Mouse (Mus musculus): Measurements from ENCODE around the gene Dennd1b. TPM values are rescaled to one million over a fixed set of nuclear protein-coding genes. Genes with fewer than 3 reads are reported as not detected.

Gene Dennd1b
- polyA plus RNA-seq, 1 experiment from 2014 or later, result 11.1 TPM

GRCm38 (mm10) chr1:139036302-139036701 is 73.1 kb downstream of the Dennd1b start:
- Histone ChIP-seq H3K27me3 (no peaks in the 10 kb centered on the region), H3K4me3 (no peak overlapping the region), H3K36me3 (no peaks in the 10 kb centered on the region), H3K27ac (no peak overlapping the region), H3K4me2 (no peak overlapping the region), H3K4me1 (replicated peaks) (peaks cover 3% of the 10 kb centered on the region; the same call in 1 of the 2 replicates), H3K9ac (no peak overlapping the region), H3K9me3 (no peaks in the 10 kb centered on the region)
- ATAC-seq (ENCODE audit: low FRiP score), result no peak
- 97% methylated on average over 1 of the region's 1 CpGs for WGBS

- no peaks in the 10 kb centered on the region for H3K9me3 ChIP-seq
- H3K4me1 ChIP-seq (replicated peaks), result peaks cover 3% of the 10 kb centered on the region; the same call in 1 of the 2 replicates
- no peak overlapping the region for H3K27ac ChIP-seq
- H3K4me3 ChIP-seq, result no peak overlapping the region
- 62% methylated on average over 7 of the region's 7 CpGs for WGBS
- H3K27me3 ChIP-seq, result no peaks in the 10 kb centered on the region
- H3K4me2 ChIP-seq, result no peak overlapping the region
- H3K36me3 ChIP-seq, result no peaks in the 10 kb centered on the region
- ATAC-seq (ENCODE audit: low FRiP score), result no peak
- no peak overlapping the region for H3K9ac ChIP-seq
These were observed 73.7 kb downstream of the Dennd1b start for GRCm38 (mm10) chr1:139036768-139037507.

- H3K36me3 ChIP-seq, result no peaks in the 10 kb centered on the region
- H3K9me3 ChIP-seq, result no peaks in the 10 kb centered on the region
- 18% methylated on average over 4 of the region's 4 CpGs for WGBS
- ATAC-seq (ENCODE audit: low FRiP score), result peak; percentile 66
- no peak overlapping the region for H3K4me3 ChIP-seq
- H3K9ac ChIP-seq, result no peak overlapping the region
- peaks cover 3% of the 10 kb centered on the region; the same call in 1 of the 2 replicates for H3K4me1 ChIP-seq (replicated peaks)
- no peaks in the 10 kb centered on the region for H3K27me3 ChIP-seq
- no peak overlapping the region for H3K4me2 ChIP-seq
- peak overlapping the region; percentile 25; the same call in 1 of the 2 replicates for H3K27ac ChIP-seq
These were observed 74.8 kb downstream of the Dennd1b start for GRCm38 (mm10) chr1:139038074-139038473.

- no peaks in the 10 kb centered on the region for H3K9me3 ChIP-seq
- no peak overlapping the region for H3K27ac ChIP-seq
- H3K9ac ChIP-seq, result no peak overlapping the region
- H3K4me3 ChIP-seq, result no peak overlapping the region
- ATAC-seq (ENCODE audit: low FRiP score), result no peak
- H3K4me2 ChIP-seq, result no peak overlapping the region
- no peaks in the 10 kb centered on the region for H3K27me3 ChIP-seq
- H3K36me3 ChIP-seq, result no peaks in the 10 kb centered on the region
- H3K4me1 ChIP-seq (replicated peaks), result peaks cover 3% of the 10 kb centered on the region; the same call in 1 of the 2 replicates
- 60% methylated on average over 3 of the region's 3 CpGs for WGBS
These were observed 75.4 kb downstream of the Dennd1b start for GRCm38 (mm10) chr1:139038620-139039019.

GRCm38 (mm10) chr1:139039529-139040230 is 76.4 kb downstream of the Dennd1b start:
- H3K4me3 ChIP-seq, result no peak overlapping the region
- no peaks in the 10 kb centered on the region for H3K9me3 ChIP-seq
- H3K4me2 ChIP-seq, result no peak overlapping the region
- no peaks in the 10 kb centered on the region for H3K36me3 ChIP-seq
- H3K4me1 ChIP-seq (replicated peaks), result peaks cover 3% of the 10 kb centered on the region; the same call in 1 of the 2 replicates
- H3K9ac ChIP-seq, result no peak overlapping the region
- 54% methylated on average over 7 of the region's 7 CpGs for WGBS
- H3K27me3 ChIP-seq, result no peaks in the 10 kb centered on the region
- no peak for ATAC-seq (ENCODE audit: low FRiP score)
- no peak overlapping the region for H3K27ac ChIP-seq

DNA sequence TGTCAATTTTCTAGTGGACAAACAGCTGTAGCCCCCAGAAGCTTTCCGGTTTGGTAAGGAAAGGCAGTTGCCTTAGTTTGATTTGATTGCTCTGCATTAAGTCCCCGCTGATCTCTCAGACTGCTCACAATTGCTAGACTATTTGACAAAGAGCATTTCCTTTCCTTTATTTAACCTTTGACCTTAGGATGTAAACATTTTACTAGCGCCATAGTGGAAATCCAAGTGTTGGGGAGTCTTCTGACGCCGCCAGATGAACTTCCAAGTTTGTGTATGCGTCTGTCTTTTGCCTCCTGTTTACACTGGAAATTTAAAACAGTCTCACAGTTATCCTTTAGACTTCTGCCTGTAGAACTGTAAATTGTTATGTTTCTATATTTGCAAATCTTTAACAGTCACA is 85.8 kb downstream of the Dennd1b start:
- H3K4me3 ChIP-seq, result no peak overlapping the region
- H3K4me2 ChIP-seq, result no peak overlapping the region
- H3K36me3 ChIP-seq, result no peaks in the 10 kb centered on the region
- no peak overlapping the region for H3K9ac ChIP-seq
- WGBS, result 64% methylated on average over 6 of the region's 6 CpGs
- no peak for ATAC-seq (ENCODE audit: low FRiP score)
- H3K9me3 ChIP-seq, result no peaks in the 10 kb centered on the region
- peaks cover 7% of the 10 kb centered on the region; the same call in 1 of the 2 replicates for H3K4me1 ChIP-seq (replicated peaks)
- H3K27me3 ChIP-seq, result no peaks in the 10 kb centered on the region
- H3K27ac ChIP-seq, result no peak overlapping the region

GRCm38 (mm10) chr1:139049881-139050472 is 86.7 kb downstream of the Dennd1b start:
- no peak overlapping the region for H3K9ac ChIP-seq
- no peak overlapping the region for H3K4me2 ChIP-seq
- peak overlapping the region; percentile 24; the same call in 1 of the 2 replicates for H3K27ac ChIP-seq
- H3K4me3 ChIP-seq, result no peak overlapping the region
- H3K4me1 ChIP-seq (replicated peaks), result peaks cover 7% of the 10 kb centered on the region; the same call in 1 of the 2 replicates
- no peak for ATAC-seq (ENCODE audit: low FRiP score)
- no peaks in the 10 kb centered on the region for H3K36me3 ChIP-seq
- WGBS, result 77% methylated on average over 11 of the region's 11 CpGs
- no peaks in the 10 kb centered on the region for H3K27me3 ChIP-seq
- H3K9me3 ChIP-seq, result no peaks in the 10 kb centered on the region

DNA sequence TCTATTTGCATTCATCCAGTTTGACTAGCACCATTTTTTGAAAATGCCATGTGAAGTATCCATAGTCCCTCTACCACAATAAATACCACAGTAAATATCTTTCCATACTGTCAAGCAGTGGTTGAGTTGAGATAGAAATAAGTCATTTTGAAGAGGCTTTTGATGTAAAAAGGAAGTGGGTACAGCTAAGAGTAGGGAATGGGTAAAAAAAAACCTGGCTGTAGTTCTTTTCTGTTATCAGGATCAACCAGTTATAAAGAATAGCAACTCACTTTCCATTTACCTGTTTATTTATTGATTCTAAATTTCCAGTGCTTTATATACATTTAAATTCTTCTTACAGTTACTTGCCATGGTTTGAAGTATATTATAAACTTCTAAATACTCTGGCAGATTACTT is 89.8 kb downstream of the Dennd1b start:
- no peak overlapping the region for H3K27ac ChIP-seq
- no peaks in the 10 kb centered on the region for H3K9me3 ChIP-seq
- no peak overlapping the region for H3K4me3 ChIP-seq
- H3K4me1 ChIP-seq (replicated peaks), result peaks cover 7% of the 10 kb centered on the region; the same call in 1 of the 2 replicates
- no peaks in the 10 kb centered on the region for H3K36me3 ChIP-seq
- ATAC-seq (ENCODE audit: low FRiP score), result no peak
- no peak overlapping the region for H3K9ac ChIP-seq
- no peaks in the 10 kb centered on the region for H3K27me3 ChIP-seq
- no peak overlapping the region for H3K4me2 ChIP-seq

DNA sequence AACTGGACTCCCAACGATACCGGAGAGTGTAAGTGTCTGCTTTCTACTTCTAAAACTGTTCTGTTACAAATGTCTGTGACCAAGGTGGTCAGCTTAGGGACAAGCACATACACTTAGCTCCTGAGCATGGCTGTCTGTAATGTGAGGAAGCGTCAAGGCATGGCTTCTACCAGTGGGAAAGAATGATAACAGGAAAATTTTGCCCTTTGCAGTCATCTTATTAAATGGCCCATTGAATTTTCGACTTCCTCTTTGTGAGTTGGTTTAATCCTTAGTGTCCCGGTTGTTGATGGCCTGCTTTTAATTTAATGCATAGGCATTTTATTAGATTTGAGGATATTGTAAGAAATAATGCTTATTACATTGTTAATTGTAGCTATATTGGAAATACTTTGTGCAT is 97.1 kb downstream of the Dennd1b start:
- no peak overlapping the region for H3K4me2 ChIP-seq
- H3K27ac ChIP-seq, result no peak overlapping the region
- no peaks in the 10 kb centered on the region for H3K27me3 ChIP-seq
- no peaks in the 10 kb centered on the region for H3K4me1 ChIP-seq (replicated peaks)
- H3K4me3 ChIP-seq, result no peak overlapping the region
- H3K36me3 ChIP-seq, result 0 out of 2 replicates have a peak, but pooled peaks cover 4% of the 10 kb centered on the region
- no peak overlapping the region for H3K9ac ChIP-seq
- no peaks in the 10 kb centered on the region for H3K9me3 ChIP-seq
- ATAC-seq (ENCODE audit: low FRiP score), result no peak
- WGBS, result 93% methylated on average over 5 of the region's 5 CpGs

DNA sequence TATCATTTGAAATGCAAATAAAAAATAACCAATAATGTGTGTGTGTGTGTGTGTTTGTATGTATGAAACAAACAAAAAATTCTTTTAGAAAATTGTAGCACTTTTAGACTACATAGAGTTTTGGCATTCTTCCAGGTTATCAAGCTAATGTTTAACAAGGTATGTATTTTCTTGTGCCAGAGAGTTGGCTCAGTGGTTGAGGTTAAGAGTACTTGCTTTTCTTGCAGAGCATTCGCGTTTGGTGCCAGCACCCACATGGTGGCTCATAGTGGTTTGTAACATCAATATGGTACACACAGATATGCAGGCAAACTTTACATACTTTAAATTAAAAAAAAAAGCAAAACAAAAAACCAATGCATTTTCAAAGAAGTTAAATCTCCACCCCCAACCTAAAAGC is 101.5 kb downstream of the Dennd1b start:
- Histone ChIP-seq H3K27me3 (no peaks in the 10 kb centered on the region), H3K4me2 (no peak overlapping the region), H3K4me1 (replicated peaks) (peaks cover 3% of the 10 kb centered on the region; the same call in 1 of the 2 replicates), H3K27ac (no peak overlapping the region), H3K9me3 (no peaks in the 10 kb centered on the region), H3K4me3 (no peak overlapping the region), H3K9ac (no peak overlapping the region), H3K36me3 (0 out of 2 replicates have a peak, but pooled peaks cover 4% of the 10 kb centered on the region)
- WGBS, result 96% methylated on average over 2 of the region's 2 CpGs
- no peak for ATAC-seq (ENCODE audit: low FRiP score)

- Histone ChIP-seq H3K9me3 (no peaks in the 10 kb centered on the region), H3K27ac (no peak overlapping the region), H3K27me3 (no peaks in the 10 kb centered on the region), H3K36me3 (0 out of 2 replicates have a peak, but pooled peaks cover 4% of the 10 kb centered on the region), H3K9ac (no peak overlapping the region), H3K4me2 (no peak overlapping the region), H3K4me3 (no peak overlapping the region), H3K4me1 (replicated peaks) (peaks cover 3% of the 10 kb centered on the region; the same call in 1 of the 2 replicates)
- 62% methylated on average over 2 of the region's 2 CpGs for WGBS
- 0 out of 2 replicates have a peak, but pooled peaks have one; percentile 61 for ATAC-seq (ENCODE audit: low FRiP score)
These were observed 104.0 kb downstream of the Dennd1b start for GRCm38 (mm10) chr1:139067210-139067609.

GRCm38 (mm10) chr1:139071015-139071414 is 107.8 kb downstream of the Dennd1b start:
- no peak overlapping the region for H3K9ac ChIP-seq
- no peak for ATAC-seq (ENCODE audit: low FRiP score)
- peaks cover 3% of the 10 kb centered on the region; the same call in 1 of the 2 replicates for H3K4me1 ChIP-seq (replicated peaks)
- no peaks in the 10 kb centered on the region for H3K36me3 ChIP-seq
- no peaks in the 10 kb centered on the region for H3K9me3 ChIP-seq
- H3K27me3 ChIP-seq, result no peaks in the 10 kb centered on the region
- WGBS, result 65% methylated on average over 2 of the region's 2 CpGs
- no peak overlapping the region for H3K4me2 ChIP-seq
- no peak overlapping the region for H3K4me3 ChIP-seq
- H3K27ac ChIP-seq, result no peak overlapping the region

All from hindbrain, embryonic 13.5 days (tissue).